Mouse (Mus musculus): Measurements from ENCODE around the gene Gm4763. TPM values are rescaled to one million over a fixed set of nuclear protein-coding genes. Genes with fewer than 3 reads are reported as not detected.
"Not testable (repeated sequence)": the region's sequence is repeated elsewhere in the genome, so short reads cannot be mapped to it uniquely, and the experiment has no call there.

The Gm4763 gene
- not detected in 2 replicates for polyA plus RNA-seq (2012; rRNA removed)

DNA sequence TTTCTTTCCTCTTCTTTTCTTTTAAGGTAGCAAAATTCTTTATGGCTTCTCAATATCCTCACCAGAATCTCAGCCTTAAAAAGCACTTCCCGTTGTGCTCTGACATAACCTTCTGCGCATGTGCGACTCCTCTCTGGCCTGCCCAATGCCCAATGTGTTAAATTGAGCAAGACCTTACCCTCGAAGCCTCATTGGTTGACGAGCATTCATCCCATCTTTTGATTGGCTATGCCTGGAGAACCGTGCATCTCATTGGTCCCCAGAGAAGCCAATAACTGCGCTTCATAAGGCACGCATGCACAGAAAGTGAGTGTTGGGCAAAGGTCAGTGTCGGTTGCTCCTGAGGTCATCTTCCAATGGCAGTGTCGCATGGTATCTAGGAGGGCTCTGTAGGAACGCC is at the start of gene Gm4763:
TSS of gene Gm4763 (minus strand) at position 101 of the 400 bp plus-strand sequence.
- WGBS = 92% methylated on average over 11 of the region's 11 CpGs
- H3K27ac ChIP-seq (ENCODE audit: insufficient read depth, low read length); H3K4me3 ChIP-seq (replicated peaks; ENCODE audit: insufficient read depth, low read depth, low read length); H3K27me3 ChIP-seq (ENCODE audit: control insufficient read depth, insufficient read depth, low read length); H3K4me1 ChIP-seq (ENCODE audit: control insufficient read depth, insufficient read depth, low read length); DNase-seq: not testable (repeated sequence)

DNA sequence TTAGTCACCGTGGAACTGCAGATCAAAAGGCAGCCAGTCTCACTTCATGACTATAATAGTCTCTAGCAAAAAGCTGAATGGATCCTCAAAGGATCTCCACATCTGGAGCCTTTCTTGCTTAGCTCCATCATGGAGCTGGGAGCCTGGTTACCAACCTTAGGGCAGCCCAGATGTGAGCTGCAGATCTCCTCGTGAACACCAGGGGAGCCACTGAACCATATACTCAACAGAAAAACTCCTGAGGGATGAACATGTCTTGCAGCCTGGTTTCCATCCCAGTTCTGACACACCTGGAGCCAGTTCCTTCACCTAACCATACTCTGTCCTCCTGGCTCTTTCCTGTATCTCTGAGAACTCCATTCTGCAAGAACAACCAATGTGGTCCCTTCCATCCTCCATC is 49.4 kb upstream of the Gm4763 start:
- TF ChIP-seq CTCF (IDR thresholded peaks at IDR 0.05; ENCODE audit: borderline replicate concordance, insufficient read depth, low read depth, low read length) (no peak), POLR2A (IDR thresholded peaks at IDR 0.05; ENCODE audit: borderline replicate concordance, insufficient read depth, low read length) (no peak)
- no peak for DNase-seq
- Histone ChIP-seq H3K27ac (ENCODE audit: insufficient read depth, low read length) (no peak overlapping the region), H3K4me1 (ENCODE audit: control insufficient read depth, insufficient read depth, low read length) (no peaks in the 10 kb centered on the region), H3K4me3 (replicated peaks; ENCODE audit: insufficient read depth, low read depth, low read length) (no peak overlapping the region), H3K27me3 (ENCODE audit: control insufficient read depth, insufficient read depth, low read length) (no peaks in the 10 kb centered on the region)
- 73% methylated on average over 2 of the region's 2 CpGs for WGBS

DNA sequence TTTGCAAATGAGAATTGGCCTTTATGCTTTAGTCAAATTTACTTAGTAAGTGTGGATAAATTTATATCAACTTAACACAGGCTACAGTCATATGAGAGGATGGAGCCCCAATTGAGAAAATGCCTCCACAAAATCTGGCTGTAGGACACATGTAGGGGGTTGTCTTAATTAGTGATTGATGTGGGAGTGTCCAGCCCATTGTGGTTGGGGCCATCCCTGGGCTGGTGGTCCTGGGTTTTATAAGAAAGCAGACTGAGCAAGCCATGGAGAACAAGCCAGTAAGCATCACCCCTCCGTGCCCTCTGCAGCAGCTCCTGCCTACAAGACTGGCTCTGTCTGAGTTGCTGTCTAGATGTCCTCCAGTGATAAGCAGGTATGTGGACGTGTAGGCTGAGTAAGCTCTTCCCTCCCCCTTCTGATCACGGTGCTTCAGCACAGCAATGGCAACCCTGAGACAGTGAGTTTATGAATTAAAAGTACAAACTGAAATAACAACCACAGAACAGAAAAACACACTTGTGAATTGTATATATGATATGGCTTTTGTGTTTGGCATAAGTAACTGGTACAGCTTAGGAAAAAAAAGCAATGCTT is 47.3 kb upstream of the Gm4763 start:
- Histone ChIP-seq H3K4me3 (replicated peaks; ENCODE audit: insufficient read depth, low read depth, low read length) (no peak overlapping the region), H3K4me1 (ENCODE audit: control insufficient read depth, insufficient read depth, low read length) (no peaks in the 10 kb centered on the region), H3K27me3 (ENCODE audit: control insufficient read depth, insufficient read depth, low read length) (no peaks in the 10 kb centered on the region), H3K27ac (ENCODE audit: insufficient read depth, low read length) (no peak overlapping the region)
- 57% methylated on average over 3 of the region's 3 CpGs for WGBS
- TF ChIP-seq POLR2A (IDR thresholded peaks at IDR 0.05; ENCODE audit: borderline replicate concordance, insufficient read depth, low read length) = no peak
- TF ChIP-seq CTCF (IDR thresholded peaks at IDR 0.05; ENCODE audit: borderline replicate concordance, insufficient read depth, low read depth, low read length) = no peak
- no peak for DNase-seq

DNA sequence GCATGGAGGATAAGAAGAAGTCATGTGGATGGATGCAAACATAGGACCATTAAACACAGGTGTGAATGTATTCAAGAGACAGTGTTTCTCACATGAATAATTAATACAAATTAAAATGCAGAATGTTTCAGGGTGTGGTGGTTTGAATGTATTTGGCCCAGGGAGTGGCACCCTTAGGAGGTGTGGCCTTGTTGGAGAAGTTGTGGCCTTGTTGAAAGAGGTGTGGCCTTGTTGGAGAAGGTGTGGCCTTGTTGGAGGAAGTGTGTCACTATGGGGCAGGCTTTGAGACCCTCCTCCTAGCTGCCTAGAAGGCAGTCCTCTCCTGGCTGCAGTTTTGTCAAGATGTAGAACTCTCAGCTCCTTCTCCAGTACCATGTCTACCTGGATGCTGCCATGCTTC is 44.7 kb upstream of the Gm4763 start:
- H3K4me3 ChIP-seq (replicated peaks; ENCODE audit: insufficient read depth, low read depth, low read length) = no peak overlapping the region

DNA sequence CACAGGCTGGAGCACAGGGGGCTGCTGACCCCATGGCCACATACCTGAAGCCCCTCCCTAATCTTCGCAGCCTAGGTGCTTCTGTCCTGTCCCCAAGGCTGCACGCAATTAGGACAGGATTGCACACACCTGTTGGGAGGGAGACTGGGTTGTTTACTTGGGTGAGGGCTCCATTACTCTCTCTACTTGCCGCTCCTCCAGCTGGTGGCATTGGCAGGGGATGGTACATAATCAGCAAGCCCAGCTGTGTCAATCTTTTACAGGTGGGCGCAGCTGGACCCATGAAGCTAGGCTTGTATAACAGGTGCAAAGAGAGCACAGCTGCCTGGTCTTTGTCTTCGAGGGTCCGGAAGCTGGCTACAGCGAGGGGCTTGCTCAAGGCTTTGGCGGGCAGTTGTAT is 35.9 kb upstream of the Gm4763 start:
- WGBS = 83% methylated on average over 8 of the region's 8 CpGs
- TF ChIP-seq CTCF (IDR thresholded peaks at IDR 0.05; ENCODE audit: borderline replicate concordance, insufficient read depth, low read depth, low read length) (no peak), POLR2A (IDR thresholded peaks at IDR 0.05; ENCODE audit: borderline replicate concordance, insufficient read depth, low read length) (no peak)
- Histone ChIP-seq H3K4me3 (replicated peaks; ENCODE audit: insufficient read depth, low read depth, low read length) (no peak overlapping the region), H3K4me1 (ENCODE audit: control insufficient read depth, insufficient read depth, low read length) (no peaks in the 10 kb centered on the region), H3K27ac (ENCODE audit: insufficient read depth, low read length) (no peak overlapping the region), H3K27me3 (ENCODE audit: control insufficient read depth, insufficient read depth, low read length) (no peaks in the 10 kb centered on the region)
- DNase-seq = no peak

More for the DNA sequence above, 44.7 kb upstream of the Gm4763 start:
- Histone ChIP-seq H3K27ac (ENCODE audit: insufficient read depth, low read length) (no peak overlapping the region), H3K4me1 (ENCODE audit: control insufficient read depth, insufficient read depth, low read length) (no peaks in the 10 kb centered on the region), H3K27me3 (ENCODE audit: control insufficient read depth, insufficient read depth, low read length) (no peaks in the 10 kb centered on the region)
- TF ChIP-seq CTCF (IDR thresholded peaks at IDR 0.05; ENCODE audit: borderline replicate concordance, insufficient read depth, low read depth, low read length) (no peak), POLR2A (IDR thresholded peaks at IDR 0.05; ENCODE audit: borderline replicate concordance, insufficient read depth, low read length) (no peak)
- no peak for DNase-seq

DNA sequence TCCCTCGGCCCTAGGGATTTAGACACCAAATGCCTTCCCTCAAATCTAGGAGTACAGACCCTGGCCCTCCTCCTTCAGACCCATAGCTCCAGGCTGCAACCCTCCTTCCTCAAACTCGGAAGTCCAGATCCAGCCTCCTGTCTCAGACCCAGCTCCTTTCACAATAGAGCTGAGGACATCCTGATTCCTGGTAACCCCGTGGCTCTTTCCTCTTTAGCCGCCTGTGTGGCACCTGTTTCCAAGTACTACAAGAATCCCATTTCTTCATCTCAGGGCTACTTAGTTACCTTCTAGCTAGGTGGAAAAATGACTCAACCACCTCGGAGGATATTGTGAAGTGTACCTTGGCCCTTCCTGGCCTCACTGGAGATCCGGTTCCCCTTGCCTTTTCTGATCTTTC is 34.5 kb upstream of the Gm4763 start:
- DNase-seq = no peak
- no peak overlapping the region for H3K27ac ChIP-seq (ENCODE audit: insufficient read depth, low read length)
- no peak overlapping the region for H3K4me3 ChIP-seq (replicated peaks; ENCODE audit: insufficient read depth, low read depth, low read length)
- WGBS = 75% methylated on average over 6 of the region's 6 CpGs
- H3K27me3 ChIP-seq (ENCODE audit: control insufficient read depth, insufficient read depth, low read length) = no peaks in the 10 kb centered on the region
- TF ChIP-seq CTCF (IDR thresholded peaks at IDR 0.05; ENCODE audit: borderline replicate concordance, insufficient read depth, low read depth, low read length) (no peak), POLR2A (IDR thresholded peaks at IDR 0.05; ENCODE audit: borderline replicate concordance, insufficient read depth, low read length) (no peak)
- H3K4me1 ChIP-seq (ENCODE audit: control insufficient read depth, insufficient read depth, low read length) = no peaks in the 10 kb centered on the region

DNA sequence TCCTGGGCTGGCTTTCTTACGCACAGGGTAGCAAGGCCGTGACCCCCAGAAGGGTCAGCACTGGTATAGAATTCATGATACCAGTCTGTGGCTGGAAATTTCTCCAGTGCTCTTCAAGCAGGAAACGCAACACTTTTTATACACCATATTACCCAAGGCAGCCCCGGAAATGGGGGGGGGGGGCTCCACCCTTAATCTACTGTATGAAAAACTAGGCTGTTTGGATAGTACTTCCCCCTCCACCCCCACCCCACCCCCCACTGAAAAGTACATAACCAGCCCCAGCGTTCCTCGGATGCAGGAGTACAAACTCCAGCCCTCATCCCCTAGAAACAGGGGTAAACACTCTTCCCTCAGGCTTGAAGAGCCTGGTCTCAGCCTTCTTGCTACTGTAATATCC is 33.5 kb upstream of the Gm4763 start, which contains the start of gene Cd177:
TSS of gene Cd177 (minus strand) at position 101 of the 400 bp plus-strand sequence.
- no peak for TF ChIP-seq CTCF (IDR thresholded peaks at IDR 0.05; ENCODE audit: borderline replicate concordance, insufficient read depth, low read depth, low read length)
- TF ChIP-seq POLR2A (IDR thresholded peaks at IDR 0.05; ENCODE audit: borderline replicate concordance, insufficient read depth, low read length) = no peak
- Histone ChIP-seq H3K4me1 (ENCODE audit: control insufficient read depth, insufficient read depth, low read length) (no peaks in the 10 kb centered on the region), H3K27me3 (ENCODE audit: control insufficient read depth, insufficient read depth, low read length) (no peaks in the 10 kb centered on the region), H3K4me3 (replicated peaks; ENCODE audit: insufficient read depth, low read depth, low read length) (no peak within 1 kb of the TSS), H3K27ac (ENCODE audit: insufficient read depth, low read length) (no peak within 1 kb of the TSS)
- no peak for DNase-seq
- 79% methylated on average over 6 of the region's 6 CpGs for WGBS

DNA sequence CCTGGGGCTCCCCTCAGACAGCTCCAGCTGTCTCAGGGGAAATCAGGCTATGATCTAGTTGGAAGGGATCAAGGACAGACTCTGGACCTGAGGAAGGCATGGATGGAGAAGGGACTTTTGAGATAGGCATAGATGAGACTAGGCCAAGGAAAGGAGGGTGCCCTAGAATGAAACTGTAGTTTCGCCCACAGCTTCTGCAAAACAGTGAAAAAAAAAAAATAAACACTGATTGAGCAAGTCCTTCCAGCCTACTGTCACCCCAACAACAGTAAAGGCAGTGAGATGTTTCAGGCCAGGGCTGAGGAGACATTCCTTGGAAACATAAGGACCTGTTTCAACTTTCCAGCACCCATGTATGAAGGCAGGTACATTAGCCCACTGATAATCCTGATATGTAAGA is 31.8 kb upstream of the Gm4763 start:
- 83% methylated on average over 1 of the region's 1 CpGs for WGBS
- Histone ChIP-seq H3K27me3 (ENCODE audit: control insufficient read depth, insufficient read depth, low read length) (no peaks in the 10 kb centered on the region), H3K4me3 (replicated peaks; ENCODE audit: insufficient read depth, low read depth, low read length) (no peak overlapping the region), H3K27ac (ENCODE audit: insufficient read depth, low read length) (no peak overlapping the region), H3K4me1 (ENCODE audit: control insufficient read depth, insufficient read depth, low read length) (no peaks in the 10 kb centered on the region)
- DNase-seq = no peak
- no peak for TF ChIP-seq CTCF (IDR thresholded peaks at IDR 0.05; ENCODE audit: borderline replicate concordance, insufficient read depth, low read depth, low read length)
- TF ChIP-seq POLR2A (IDR thresholded peaks at IDR 0.05; ENCODE audit: borderline replicate concordance, insufficient read depth, low read length) = no peak
